Mouse (Mus musculus) liver, adult 2 months (tissue): ENCODE measurements around the gene Tlnrd1.

Experiments used
- CTCF ChIP-seq: fragments of 200-500 bp; IDR thresholded peaks from 2 replicates; pipeline ENCODE4 v1.5.1; 2011; ENCODE audit warnings: low read depth, low read length, control low read depth
- POLR2A ChIP-seq: fragments of 200-500 bp; IDR thresholded peaks from 2 replicates; pipeline ENCODE4 v1.6.1; 2011; ENCODE audit warnings: low read length, control low read depth; ENCODE audit not compliant: insufficient read depth; ENCODE audit errors: extremely low read depth

GRCm38 (mm10) chr7:83911909-83912308, 27.8 kb upstream of the Tlnrd1 start:
- TF ChIP-seq POLR2A (no peak), CTCF (no peak)
